Mouse (Mus musculus): ENCODE results near the gene Trf. TPM values are rescaled to one million over a fixed set of nuclear protein-coding genes. Genes with fewer than 3 reads are reported as not detected.

Gene Trf
- total RNA-seq (2022): 10 to 100 TPM in 3 of 4 experiments, 1 to 10 TPM in 1; 3.2 to 24.7 (median 18.7) TPM

DNA sequence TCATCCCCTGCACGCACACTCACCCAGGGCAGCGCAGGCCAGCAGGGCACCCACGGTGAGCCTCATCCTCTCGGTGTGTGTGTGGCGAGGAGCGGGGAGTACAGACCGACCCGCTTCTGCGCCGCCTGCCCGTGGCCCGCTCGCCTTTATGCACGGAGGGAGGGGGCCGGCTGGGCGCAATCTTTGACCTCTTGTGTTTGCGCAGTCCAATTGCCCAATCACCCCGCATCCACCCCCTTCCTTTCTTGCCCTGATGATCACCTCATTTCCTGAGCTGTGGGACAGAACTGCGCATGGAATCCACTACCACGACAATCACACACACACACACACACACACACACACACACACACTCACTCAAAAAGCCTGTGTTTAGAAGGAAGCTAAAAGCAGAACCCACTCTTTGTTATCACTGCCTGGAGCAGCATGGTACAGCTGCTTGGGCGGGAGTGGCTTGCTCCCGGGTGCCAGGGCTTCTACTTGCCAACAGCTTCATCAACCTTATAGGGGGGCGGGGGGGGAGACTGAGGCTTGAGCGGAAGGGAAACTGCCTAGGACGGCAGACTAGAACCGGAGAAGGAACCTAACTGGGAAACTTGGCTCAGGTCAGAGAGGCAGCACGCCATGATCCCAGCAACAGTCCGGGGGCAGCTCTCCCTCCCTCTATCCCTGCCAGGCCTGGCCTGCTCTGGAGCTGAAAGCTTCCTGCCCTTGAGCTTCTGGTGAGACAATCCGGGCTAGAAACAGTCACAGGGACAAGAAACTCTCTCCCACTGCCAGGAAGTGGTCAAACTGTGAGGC lies at the start of gene Trf, which contains the start of gene Gm20425:
Gene Trf (minus strand): TSS at position 294 of the 801 bp plus-strand sequence.
Gene Gm20425 (minus strand): TSS at position 157 of the 801 bp plus-strand sequence.
- no peak for DNase-seq (ENCODE audit: low spot score in 2 of 2)

GRCm38 (mm10) chr9:103276876-103277275 lies 46.6 kb upstream of the Trf start:
- DNase-seq (ENCODE audit: low spot score in 2 of 2): no peak

- DNase-seq (ENCODE audit: low spot score in 2 of 2): no peak
Measured at GRCm38 (mm10) chr9:103275676-103276075, 45.4 kb upstream of the Trf start.

DNA sequence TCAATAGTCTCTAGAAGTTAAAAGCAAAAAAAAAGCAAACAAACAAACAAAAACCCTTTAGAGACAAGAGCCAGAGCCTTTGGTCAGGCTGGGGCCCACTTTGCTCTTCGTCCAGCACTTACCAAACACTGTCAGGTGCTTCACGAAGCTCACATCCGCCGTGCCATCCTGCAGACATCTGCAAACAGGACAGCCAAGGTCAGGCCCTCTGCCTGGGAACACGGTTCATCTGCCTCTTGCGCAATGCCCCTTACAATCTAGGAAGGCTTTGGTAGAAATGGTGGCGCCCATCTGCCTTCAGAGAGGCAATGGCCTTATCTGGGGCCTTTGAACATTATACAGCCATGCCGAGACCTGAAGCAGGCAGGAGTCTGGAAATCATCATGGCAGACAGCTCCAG lies 44.6 kb upstream of the Trf start:
- no peak for DNase-seq (ENCODE audit: low spot score in 2 of 2)

DNA sequence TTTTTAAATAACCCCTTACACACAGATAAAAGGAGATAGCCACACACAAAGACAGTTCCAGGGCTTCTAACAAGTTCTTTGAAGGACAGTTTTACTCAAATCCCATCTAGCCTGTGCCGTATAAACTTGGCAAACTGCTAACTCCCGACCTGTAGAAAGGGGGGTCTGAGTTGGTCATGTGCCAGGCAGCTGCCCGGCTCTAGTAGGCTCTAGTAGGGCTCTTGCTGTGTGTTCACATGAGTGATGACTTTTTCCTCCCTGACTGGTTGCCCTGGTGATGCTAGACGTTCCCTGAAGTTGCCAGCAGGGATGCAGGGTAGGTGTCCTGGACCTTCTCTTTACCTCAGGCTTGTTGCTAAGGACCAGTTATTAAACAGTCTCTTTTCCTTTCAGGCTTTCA lies 40.9 kb upstream of the Trf start:
- no peak for DNase-seq (ENCODE audit: low spot score in 2 of 2)

DNA sequence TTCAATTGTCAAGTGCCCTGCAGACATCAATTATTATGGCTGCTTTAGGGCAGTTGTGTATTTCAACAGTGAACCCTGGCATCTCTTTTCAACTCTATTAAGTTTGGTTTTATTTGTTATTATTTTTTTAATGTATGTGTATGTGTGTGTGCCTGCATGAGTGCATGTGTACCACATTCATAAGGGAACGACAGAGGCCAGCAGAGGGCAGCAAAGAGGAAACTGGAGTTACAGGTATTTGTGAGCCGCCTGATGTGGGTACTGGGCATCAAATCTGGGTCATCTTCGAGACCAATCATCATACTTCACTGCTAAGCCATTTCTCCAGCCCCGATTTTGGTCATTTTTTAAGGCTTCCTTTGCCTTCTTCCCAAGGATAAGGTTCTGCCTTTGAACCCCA lies 35.5 kb upstream of the Trf start:
- no peak for DNase-seq (ENCODE audit: low spot score in 2 of 2)

GRCm38 (mm10) chr9:103252906-103253305 lies 22.7 kb upstream of the Trf start:
- DNase-seq (ENCODE audit: low spot score in 2 of 2): no peak

GRCm38 (mm10) chr9:103248618-103249017 lies 18.4 kb upstream of the Trf start:
- no peak for DNase-seq (ENCODE audit: low spot score in 2 of 2)

DNA sequence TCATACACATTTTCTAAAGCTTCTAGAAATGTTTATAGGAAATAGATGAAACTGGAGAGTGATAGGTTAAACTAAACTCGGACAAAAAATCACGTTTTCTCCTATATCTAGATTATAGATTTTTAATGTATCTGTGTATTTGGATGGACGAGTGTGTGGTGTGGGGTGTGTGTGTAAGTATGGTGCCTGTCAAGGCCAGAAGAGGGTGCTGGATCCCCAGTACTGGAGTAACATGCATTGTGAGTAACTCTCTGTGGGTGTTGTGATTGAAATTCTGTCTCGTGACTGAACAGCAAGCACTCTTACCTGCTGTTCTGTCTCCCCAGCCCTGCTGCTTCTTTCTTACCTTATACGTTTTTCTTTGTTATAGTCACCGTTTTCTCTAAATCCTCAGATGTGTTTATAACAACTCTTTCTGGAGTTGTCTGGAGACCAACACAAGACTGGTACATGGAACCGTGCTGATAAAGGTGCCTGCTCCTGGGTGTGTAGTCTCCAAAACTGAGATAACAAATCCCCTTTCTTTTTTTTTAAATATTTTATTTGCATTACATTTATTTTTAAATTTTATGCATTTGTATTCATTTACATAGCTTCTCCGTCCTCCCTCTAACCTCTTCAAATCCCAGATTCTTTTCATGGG lies 16.4 kb upstream of the Trf start:
- DNase-seq (ENCODE audit: low spot score in 2 of 2): no peak

DNA sequence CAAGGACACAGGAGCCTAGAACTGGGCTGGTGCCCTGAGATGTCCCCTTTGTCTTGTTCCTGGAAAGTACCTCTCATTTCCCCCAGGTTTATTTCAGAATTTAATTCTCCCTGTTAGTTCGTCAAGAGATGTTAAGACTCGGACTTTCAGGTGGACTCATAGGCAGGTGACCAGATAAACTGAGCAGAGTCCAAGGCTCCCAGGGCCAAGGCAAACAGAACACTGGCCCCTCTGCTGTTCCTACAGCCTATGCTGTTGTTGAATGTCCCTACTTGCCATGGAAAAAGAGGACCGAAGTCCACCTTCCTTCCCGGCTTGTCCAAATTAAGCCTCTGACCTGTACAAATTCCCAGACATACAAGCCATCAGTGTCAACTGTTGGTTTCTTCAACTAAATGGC lies 13.4 kb upstream of the Trf start:
- no peak for DNase-seq (ENCODE audit: low spot score in 2 of 2)

GRCm38 (mm10) chr9:103241206-103241605 lies 11.0 kb upstream of the Trf start:
- DNase-seq (ENCODE audit: low spot score in 2 of 2): no peak

DNA sequence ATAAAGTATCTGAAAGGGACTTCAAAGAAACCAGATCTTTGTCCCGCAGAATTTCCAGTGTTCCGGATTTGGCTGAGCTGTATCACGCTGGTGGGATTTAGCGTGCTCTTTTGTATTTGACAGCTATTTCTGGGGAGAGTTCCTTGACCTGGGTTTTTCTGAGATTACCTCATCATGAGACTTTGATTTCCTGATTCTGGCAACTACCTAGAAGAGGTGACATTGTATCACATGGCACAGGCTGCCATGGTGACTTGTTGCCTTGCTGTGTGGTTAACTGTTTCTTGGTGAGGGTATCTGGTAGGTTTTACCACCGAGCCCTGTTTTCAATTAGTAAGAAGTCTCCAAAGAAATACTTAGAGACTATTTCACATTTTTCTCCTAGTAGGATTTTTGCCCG lies 9.2 kb upstream of the Trf start:
- no peak for DNase-seq (ENCODE audit: low spot score in 2 of 2)

GRCm38 (mm10) chr9:103234565-103235165 lies 4.4 kb upstream of the Trf start:
- no peak for DNase-seq (ENCODE audit: low spot score in 2 of 2)

GRCm38 (mm10) chr9:103234059-103234458 lies 3.8 kb upstream of the Trf start:
- no peak for DNase-seq (ENCODE audit: low spot score in 2 of 2)

GRCm38 (mm10) chr9:103233006-103233395 lies 2.8 kb upstream of the Trf start:
- no peak for DNase-seq (ENCODE audit: low spot score in 2 of 2)

DNA sequence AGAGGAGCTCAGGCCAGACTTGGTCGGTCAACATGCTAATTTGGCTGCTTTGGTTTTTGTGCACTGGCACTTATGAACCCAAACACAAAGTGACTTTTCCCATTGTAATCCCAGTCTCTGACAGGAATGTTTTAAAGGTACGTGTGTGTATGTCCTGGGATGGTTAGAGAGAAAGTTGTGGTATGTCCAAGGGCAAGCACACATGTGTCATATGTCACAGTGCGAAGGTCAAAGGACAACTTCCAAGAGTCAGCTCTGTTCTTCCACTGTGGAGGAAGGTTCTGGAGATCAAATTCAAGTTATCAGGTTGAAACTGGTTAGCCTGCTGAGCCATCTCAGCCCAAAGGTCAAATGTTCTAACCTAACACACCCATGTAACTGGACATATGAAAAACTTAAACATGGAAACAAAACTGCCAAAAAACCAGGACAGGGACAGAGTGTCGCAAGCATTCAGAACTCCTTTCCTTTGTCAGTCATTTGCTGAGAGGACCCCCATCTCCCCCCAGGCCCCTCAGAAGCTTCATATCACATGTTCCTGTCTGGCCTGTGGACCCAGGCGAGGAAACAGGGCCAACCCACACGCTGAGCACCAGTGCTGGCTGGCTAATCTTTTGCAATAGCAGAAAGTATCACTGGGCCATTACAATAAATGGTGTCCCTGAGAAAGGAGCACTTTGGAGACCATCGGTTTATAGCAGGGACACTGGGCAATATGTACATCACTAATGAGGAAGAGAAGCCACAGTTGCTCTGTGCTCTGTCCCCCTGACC lies 2.2 kb upstream of the Trf start:
- no peak for DNase-seq (ENCODE audit: low spot score in 2 of 2)

DNA sequence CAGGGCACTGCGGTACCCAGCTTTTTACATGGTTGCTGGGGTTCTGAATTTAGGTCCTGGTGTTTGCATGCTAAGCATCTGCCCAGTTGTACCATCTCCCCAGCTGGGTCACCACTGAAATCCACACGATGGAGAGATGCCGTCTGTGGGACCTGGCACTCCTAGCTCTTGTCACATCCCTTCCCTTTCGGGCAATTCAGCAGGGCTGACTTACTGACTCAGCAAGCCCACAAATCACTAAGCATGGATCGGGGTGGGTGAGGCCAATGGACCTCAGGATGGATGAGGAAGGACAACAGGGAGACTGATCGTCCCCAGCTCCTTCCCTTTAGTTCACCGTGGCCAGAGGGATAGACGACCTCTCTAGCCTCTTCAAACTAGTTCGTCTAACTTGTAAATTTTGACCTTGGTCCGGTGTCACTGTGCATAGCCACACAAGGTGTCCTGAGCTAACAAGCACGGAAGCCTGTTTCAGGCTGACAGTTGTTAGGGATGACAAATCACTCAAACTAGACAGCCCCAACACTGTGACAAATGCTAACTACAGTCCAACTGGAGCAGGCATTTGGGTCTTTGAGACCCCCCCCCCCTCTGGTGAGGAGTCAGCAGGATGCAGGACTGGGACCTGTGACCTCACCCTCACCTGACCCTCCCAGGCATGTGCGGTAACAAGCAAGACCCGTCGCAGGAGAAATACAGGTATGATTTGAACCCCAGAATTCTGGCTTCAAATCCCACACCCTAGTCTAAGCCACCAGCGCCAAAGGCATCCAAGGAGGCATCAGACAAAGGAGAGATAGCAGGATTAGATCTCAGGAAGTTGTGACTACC lies 992 bp downstream of the Trf start:
- DNase-seq (ENCODE audit: low spot score in 2 of 2): no peak

DNA sequence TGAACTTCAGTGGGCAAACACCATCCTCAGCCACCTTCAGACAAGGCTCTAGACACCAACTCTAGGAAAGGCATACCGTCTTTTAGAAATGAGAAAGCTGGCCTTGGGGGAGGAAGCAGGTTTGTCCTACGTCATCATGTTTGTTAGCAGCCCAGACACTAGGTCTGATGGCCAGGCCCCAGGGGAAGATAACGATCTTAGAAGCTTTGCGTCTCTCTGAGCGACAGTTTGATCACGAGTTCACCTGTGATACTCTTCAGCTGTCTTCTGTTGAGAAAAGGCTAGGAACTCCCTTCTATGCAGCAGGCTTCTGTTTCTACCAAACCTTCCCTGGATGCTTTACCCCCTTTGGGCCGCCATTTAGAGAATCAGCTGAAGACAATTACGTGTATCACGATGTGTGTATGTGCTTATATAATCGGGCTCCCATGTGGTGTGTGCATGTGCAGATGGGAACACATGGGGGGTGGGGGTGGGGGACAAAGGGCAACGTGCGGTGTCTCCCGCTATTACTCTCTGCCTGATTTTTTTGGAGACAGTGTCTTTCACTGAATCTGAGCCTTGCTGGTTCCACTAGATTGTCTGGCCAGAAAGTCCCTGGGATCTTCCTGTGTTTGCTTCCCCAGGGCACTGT lies 1.8 kb downstream of the Trf start:
- DNase-seq (ENCODE audit: low spot score in 2 of 2): no peak

- no peak for DNase-seq (ENCODE audit: low spot score in 2 of 2)
Measured at GRCm38 (mm10) chr9:103227760-103228159, 2.5 kb downstream of the Trf start.

GRCm38 (mm10) chr9:103226806-103227205 lies 3.4 kb downstream of the Trf start:
- DNase-seq (ENCODE audit: low spot score in 2 of 2): no peak
